Mouse (Mus musculus) heart, embryonic 15.5 days (tissue): Measurements from ENCODE around the gene Bag6. TPM values are rescaled to one million over a fixed set of nuclear protein-coding genes. Genes with fewer than 3 reads are reported as not detected.
"Not testable (repeated sequence)": the region's sequence is repeated elsewhere in the genome, so short reads cannot be mapped to it uniquely, and the experiment has no call there.

ENCODE experiments used
- ATAC-seq: fragments of 200-750 bp; cut with Nextera tagmentation; replicated peaks from 2 replicates; pipeline ENCODE4 v1.8.0; 2017; ENCODE audit warnings: low read depth, moderate TSS enrichment; ENCODE audit not compliant: insufficient number of reproducible peaks, insufficient read depth, low FRiP score
- H3K27ac ChIP-seq: fragments of 300-500 bp; sonication (generic); 2 replicates; pipeline ENCODE4 v1.5.1; 2015; ENCODE audit warnings: mild to moderate bottlenecking, inconsistent platforms
- H3K27me3 ChIP-seq: fragments of 300-500 bp; sonication (generic); 2 replicates; pipeline ENCODE4 v1.6.1; 2015; ENCODE audit warnings: inconsistent platforms
- H3K36me3 ChIP-seq: fragments of 300-500 bp; sonication (generic); 2 replicates; pipeline ENCODE4 v1.6.1; 2015; ENCODE audit warnings: mild to moderate bottlenecking, inconsistent platforms
- H3K4me1 ChIP-seq: fragments of 300-500 bp; sonication (generic); replicated peaks from 2 replicates; pipeline ENCODE4 v1.6.1; 2015; ENCODE audit warnings: inconsistent platforms
- H3K4me2 ChIP-seq: fragments of 300-500 bp; sonication (generic); 2 replicates; pipeline ENCODE4 v1.6.1; 2015; ENCODE audit warnings: inconsistent platforms, mild to moderate bottlenecking, moderate library complexity
- H3K4me3 ChIP-seq: fragments of 300-500 bp; sonication (generic); 2 replicates; pipeline ENCODE4 v1.5.1; 2015; ENCODE audit warnings: mild to moderate bottlenecking, inconsistent platforms
- H3K9ac ChIP-seq: fragments of 300-500 bp; sonication (generic); 2 replicates; pipeline ENCODE4 v1.6.1; 2015; ENCODE audit warnings: mild to moderate bottlenecking, inconsistent platforms
- H3K9me3 ChIP-seq: fragments of 300-500 bp; sonication (generic); replicated peaks from 2 replicates; pipeline ENCODE4 v1.6.1; 2016; ENCODE audit warnings: inconsistent platforms
- WGBS: fragments of 180-500 bp; shearing (Covaris S2); methylation state at CpG from one replicate; pipeline ENCODE4 v1.1.7; 2015; ENCODE audit warnings: mixed read lengths; 5-methylcytosine and 5-hydroxymethylcytosine counted together
- polyA plus RNA-seq: library from polyadenylated mRNA; unstranded; fragments of >200 nt; fragmentation: Nextera tagmentation; extraction: Ambion mirVana; gene quantifications from 2 replicates; pipeline ENCODE4 v1.2.1, GENCODE M21; 2015

Bag6 gene
- polyA plus RNA-seq, 1 experiment from 2014 or later: 40.8 TPM

- Histone ChIP-seq H3K9me3 (no peaks in the 10 kb centered on the region), H3K36me3 (peaks cover 37% of the 10 kb centered on the region), H3K27ac (peak overlapping the region; percentile 79), H3K9ac (peak overlapping the region; percentile 97), H3K27me3 (no peaks in the 10 kb centered on the region), H3K4me2 (peak overlapping the region; percentile 92), H3K4me1 (peaks cover 29% of the 10 kb centered on the region), H3K4me3 (peak overlapping the region; percentile 99)
- under 1% methylated on average over 33 of the region's 33 CpGs for WGBS
- ATAC-seq: no peak
Measured at GRCm38 (mm10) chr17:35120745-35121142, 14.2 kb upstream of the Bag6 start.

- H3K4me1 ChIP-seq: peaks cover 29% of the 10 kb centered on the region
- no peaks in the 10 kb centered on the region for H3K27me3 ChIP-seq
- peak within 1 kb of the TSS; percentile 92 for H3K4me2 ChIP-seq
- H3K36me3 ChIP-seq: peaks cover 32% of the 10 kb centered on the region
- WGBS: under 1% methylated on average over 50 of the region's 50 CpGs
- ATAC-seq: peak; percentile 95
- H3K4me3 ChIP-seq: peak within 1 kb of the TSS; percentile 99
- H3K9me3 ChIP-seq: no peaks in the 10 kb centered on the region
- H3K9ac ChIP-seq: peak within 1 kb of the TSS; percentile 97
- H3K27ac ChIP-seq: peak within 1 kb of the TSS; percentile 93
Measured at GRCm38 (mm10) chr17:35121143-35121799, 13.7 kb upstream of the Bag6 start, which contains the start of gene Gpank1. TSS of gene Gpank1 (plus strand) at chr17:35121455.

GRCm38 (mm10) chr17:35121871-35122303, 13.1 kb upstream of the Bag6 start, which contains the start of gene Csnk2b:
TSS of gene Csnk2b (minus strand) at chr17:35122053.
- Histone ChIP-seq H3K9me3 (no peaks in the 10 kb centered on the region), H3K27ac (peak within 1 kb of the TSS; percentile 93), H3K4me1 (peaks cover 33% of the 10 kb centered on the region), H3K9ac (peak within 1 kb of the TSS; percentile 97), H3K27me3 (no peaks in the 10 kb centered on the region), H3K4me3 (peak within 1 kb of the TSS; percentile 99), H3K4me2 (peak within 1 kb of the TSS; percentile 92), H3K36me3 (peaks cover 28% of the 10 kb centered on the region)
- under 1% methylated on average over 19 of the region's 19 CpGs for WGBS
- ATAC-seq: 0 out of 2 replicates have a peak, but pooled peaks have one; percentile 0

- not testable (repeated sequence) for H3K9me3 ChIP-seq, ATAC-seq, H3K27ac ChIP-seq, H3K4me2 ChIP-seq, H3K9ac ChIP-seq, H3K4me3 ChIP-seq, H3K27me3 ChIP-seq
- H3K4me1 ChIP-seq: peaks cover 44% of the 10 kb centered on the region
- H3K36me3 ChIP-seq: peaks cover 19% of the 10 kb centered on the region
- 93% methylated on average over 9 of the region's 9 CpGs for WGBS
Measured at GRCm38 (mm10) chr17:35123287-35123686, 11.7 kb upstream of the Bag6 start.

GRCm38 (mm10) chr17:35124261-35124896, 10.6 kb upstream of the Bag6 start:
- H3K27ac ChIP-seq, H3K4me2 ChIP-seq, H3K4me3 ChIP-seq, ATAC-seq, H3K9me3 ChIP-seq, H3K27me3 ChIP-seq, H3K9ac ChIP-seq: not testable (repeated sequence)
- H3K36me3 ChIP-seq: peaks cover 13% of the 10 kb centered on the region; the same call in 1 of the 2 replicates
- peaks cover 47% of the 10 kb centered on the region for H3K4me1 ChIP-seq
- WGBS: 90% methylated on average over 12 of the region's 12 CpGs

- peaks cover 16% of the 10 kb centered on the region for H3K36me3 ChIP-seq
- peaks cover 41% of the 10 kb centered on the region for H3K4me1 ChIP-seq
- H3K27ac ChIP-seq: 0 out of 2 replicates have a peak overlapping the region, but pooled peaks have one; percentile 94
- H3K9ac ChIP-seq: no peak overlapping the region
- no peak overlapping the region for H3K4me3 ChIP-seq
- no peaks in the 10 kb centered on the region for H3K27me3 ChIP-seq
- 86% methylated on average over 1 of the region's 1 CpGs for WGBS
- H3K4me2 ChIP-seq: peak overlapping the region; percentile 86; the same call in 1 of the 2 replicates
- H3K9me3 ChIP-seq: no peaks in the 10 kb centered on the region
- ATAC-seq: no peak
Measured at GRCm38 (mm10) chr17:35125081-35125480, 9.9 kb upstream of the Bag6 start.

GRCm38 (mm10) chr17:35125578-35125977, 9.4 kb upstream of the Bag6 start:
- 28% methylated on average over 6 of the region's 6 CpGs for WGBS
- Histone ChIP-seq H3K9ac (peak overlapping the region; percentile 84), H3K4me1 (peaks cover 36% of the 10 kb centered on the region), H3K36me3 (peaks cover 21% of the 10 kb centered on the region), H3K27me3 (no peaks in the 10 kb centered on the region), H3K4me3 (peak overlapping the region; percentile 86), H3K9me3 (no peaks in the 10 kb centered on the region), H3K4me2 (peak overlapping the region; percentile 86), H3K27ac (peak overlapping the region; percentile 94)
- no peak for ATAC-seq

- peaks cover 22% of the 10 kb centered on the region for H3K36me3 ChIP-seq
- WGBS: under 1% methylated on average over 36 of the region's 36 CpGs
Measured at GRCm38 (mm10) chr17:35126206-35126611, 8.8 kb upstream of the Bag6 start, which contains the start of gene D17H6S53E. TSS of gene D17H6S53E (plus strand) at chr17:35126373.

GRCm38 (mm10) chr17:35127017-35127416, 8.0 kb upstream of the Bag6 start:
- 59% methylated on average over 13 of the region's 13 CpGs for WGBS
- no peak for ATAC-seq
- Histone ChIP-seq H3K4me2 (peak overlapping the region; percentile 86), H3K36me3 (peaks cover 22% of the 10 kb centered on the region), H3K27me3 (no peaks in the 10 kb centered on the region), H3K27ac (peak overlapping the region; percentile 94), H3K4me3 (peak overlapping the region; percentile 86), H3K9ac (peak overlapping the region; percentile 84), H3K4me1 (peaks cover 32% of the 10 kb centered on the region), H3K9me3 (no peaks in the 10 kb centered on the region)

More at GRCm38 (mm10) chr17:35126206-35126611, 8.8 kb upstream of the Bag6 start, which contains the start of gene D17H6S53E:
- no peaks in the 10 kb centered on the region for H3K27me3 ChIP-seq
- peak within 1 kb of the TSS; percentile 84 for H3K9ac ChIP-seq
- peak within 1 kb of the TSS; percentile 86 for H3K4me3 ChIP-seq
- peak; percentile 63 for ATAC-seq
- peak within 1 kb of the TSS; percentile 86 for H3K4me2 ChIP-seq
- no peaks in the 10 kb centered on the region for H3K9me3 ChIP-seq
- peak within 1 kb of the TSS; percentile 94 for H3K27ac ChIP-seq
- H3K4me1 ChIP-seq: peaks cover 36% of the 10 kb centered on the region

GRCm38 (mm10) chr17:35128996-35129395, 6.0 kb upstream of the Bag6 start:
- no peak for ATAC-seq
- Histone ChIP-seq H3K4me2 (no peak overlapping the region), H3K36me3 (peaks cover 16% of the 10 kb centered on the region), H3K4me3 (no peak overlapping the region), H3K27me3 (no peaks in the 10 kb centered on the region), H3K27ac (no peak overlapping the region), H3K9me3 (no peaks in the 10 kb centered on the region), H3K4me1 (peaks cover 25% of the 10 kb centered on the region), H3K9ac (no peak overlapping the region)
- 61% methylated on average over 11 of the region's 11 CpGs for WGBS

- Histone ChIP-seq H3K4me2 (no peak overlapping the region), H3K36me3 (peaks cover 12% of the 10 kb centered on the region), H3K27ac (no peak overlapping the region), H3K9ac (no peak overlapping the region), H3K4me3 (no peak overlapping the region), H3K4me1 (peaks cover 18% of the 10 kb centered on the region), H3K9me3 (no peaks in the 10 kb centered on the region), H3K27me3 (no peaks in the 10 kb centered on the region)
- ATAC-seq: no peak
- 88% methylated on average over 8 of the region's 8 CpGs for WGBS
Measured at GRCm38 (mm10) chr17:35131038-35131437, 3.9 kb upstream of the Bag6 start.
